Mouse (Mus musculus) mature B cell (primary cell): Measurements from ENCODE around the gene Pbx4.

Source experiments
- in situ Hi-C: fragments of 300-500 bp; cut with MboI; formaldehyde crosslinking; loops from 2 replicates; pipeline ENCODE4 v1.14.3; 2019

Pbx4 gene

DNA sequence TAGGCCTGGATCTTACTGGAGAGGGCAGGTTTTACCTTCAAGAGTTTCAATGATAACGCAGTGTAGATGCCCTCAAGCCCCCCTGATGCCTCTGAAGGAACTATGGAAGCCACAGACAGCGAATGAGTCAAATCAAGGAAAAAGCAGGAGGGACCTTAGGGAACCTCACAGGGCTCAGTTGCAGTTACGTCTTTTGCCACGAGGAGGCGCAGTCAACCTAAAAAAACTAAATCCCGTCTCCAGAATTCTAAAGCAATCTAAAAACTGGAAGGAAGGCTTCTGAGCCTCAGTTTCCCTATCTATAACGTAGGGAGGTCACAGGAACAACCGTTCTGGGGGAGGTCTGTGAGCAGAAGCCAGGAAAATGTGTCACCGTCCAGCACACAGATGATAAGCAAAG lies 41.9 kb downstream of the Pbx4 start:
- in situ Hi-C loops: no loop called here

DNA sequence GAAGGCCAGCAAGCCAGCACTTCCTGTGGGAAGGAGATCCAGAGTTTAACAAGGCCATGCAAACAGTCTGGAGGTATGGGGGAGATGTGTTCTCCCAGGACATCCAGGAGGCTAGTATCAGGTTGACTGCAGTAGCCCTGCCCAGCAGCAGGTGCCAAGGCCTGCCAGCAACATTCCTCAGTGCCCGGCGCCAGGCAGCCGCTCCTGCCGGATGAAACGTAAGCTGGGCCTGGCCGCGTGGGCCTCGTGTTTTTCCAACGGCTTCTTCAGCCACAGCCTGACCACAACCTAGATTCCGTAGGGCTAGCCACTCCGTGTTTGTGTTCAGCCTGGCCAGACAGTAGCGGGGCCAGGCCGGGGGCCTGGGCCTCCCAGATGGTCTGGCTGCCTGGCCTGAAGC lies 42.4 kb downstream of the Pbx4 start:
- in situ Hi-C loops: no loop called here

DNA sequence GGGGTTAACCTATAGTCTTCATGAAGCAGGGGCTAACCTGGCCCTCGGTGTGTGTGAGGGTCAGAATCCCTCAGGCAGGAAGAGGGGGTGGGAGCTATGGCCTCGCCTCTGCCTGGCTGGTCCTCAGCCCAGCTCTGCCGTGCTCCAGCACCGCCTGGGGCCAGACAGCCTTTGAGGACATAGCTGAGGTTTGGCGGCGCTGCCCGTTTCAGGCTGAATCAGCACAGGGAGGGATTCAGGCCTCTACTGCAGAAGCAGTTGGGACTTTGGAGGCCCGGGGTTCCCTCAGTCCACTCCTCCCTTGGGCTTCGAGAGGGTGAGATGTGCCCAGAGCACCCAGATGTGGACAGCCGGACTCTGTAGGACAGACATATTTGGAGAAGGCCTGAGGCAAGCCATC lies 43.8 kb downstream of the Pbx4 start:
- in situ Hi-C loops: no loop called here

DNA sequence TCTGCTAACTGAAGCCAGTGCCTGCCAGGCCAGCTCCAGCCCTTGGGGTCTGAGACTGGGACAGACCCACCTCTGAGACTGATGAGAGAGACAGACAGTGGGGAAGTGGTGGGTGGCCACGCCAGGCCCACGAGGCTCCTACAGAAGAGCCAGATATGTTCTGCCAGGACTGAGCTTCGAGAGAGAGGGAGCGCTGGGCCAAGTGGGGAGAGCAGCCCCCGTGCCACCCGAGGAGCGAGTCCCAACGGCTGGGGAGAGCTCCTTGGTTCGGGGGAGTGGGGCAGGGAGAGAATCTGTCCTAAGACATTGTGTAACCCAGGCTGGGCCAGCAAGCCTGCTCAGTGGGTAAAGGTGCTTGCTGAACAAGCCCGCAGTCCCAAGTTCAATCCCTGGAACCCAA lies 44.7 kb downstream of the Pbx4 start:
- in situ Hi-C loops: no loop called here

DNA sequence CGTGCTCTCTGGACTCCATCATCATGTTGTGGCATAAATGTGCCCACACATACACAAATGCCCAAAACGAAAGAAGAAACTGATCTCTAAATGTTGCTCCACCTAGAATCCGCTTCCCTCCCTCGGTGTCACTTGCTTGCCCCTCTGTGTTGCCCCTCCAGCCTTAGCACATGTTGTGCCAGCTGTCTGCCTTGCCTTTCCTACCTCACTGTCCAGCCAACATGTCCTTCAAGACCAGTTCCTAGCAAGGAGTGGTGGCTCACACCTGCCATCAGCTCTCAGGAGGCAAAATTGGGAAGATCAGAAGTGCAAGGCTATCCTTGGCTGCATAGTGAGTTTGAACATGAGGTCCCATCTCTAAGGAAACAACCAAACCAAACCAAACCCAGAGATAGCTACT lies 45.1 kb downstream of the Pbx4 start:
- in situ Hi-C loops: no loop called here

DNA sequence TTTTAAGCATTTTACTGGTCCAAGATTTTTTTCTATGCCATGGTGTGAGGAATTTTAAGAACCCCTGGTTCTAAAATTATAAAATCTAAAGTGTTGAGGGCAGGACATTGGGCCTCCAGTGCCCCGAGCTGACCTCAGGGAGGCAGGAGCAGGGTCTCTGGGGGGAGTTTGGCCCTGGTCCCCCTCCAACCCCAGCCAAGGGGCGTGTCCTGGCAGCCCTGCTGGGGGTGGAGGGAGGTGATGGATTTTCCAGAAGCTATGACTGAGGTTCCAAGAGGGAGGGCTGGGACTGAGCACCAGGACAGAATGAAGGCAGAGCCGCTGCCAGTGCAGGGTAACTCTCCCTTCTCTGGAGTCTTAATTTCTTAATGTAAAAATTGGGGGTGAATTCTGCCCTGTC lies 45.7 kb downstream of the Pbx4 start:
- in situ Hi-C loops: no loop called here

DNA sequence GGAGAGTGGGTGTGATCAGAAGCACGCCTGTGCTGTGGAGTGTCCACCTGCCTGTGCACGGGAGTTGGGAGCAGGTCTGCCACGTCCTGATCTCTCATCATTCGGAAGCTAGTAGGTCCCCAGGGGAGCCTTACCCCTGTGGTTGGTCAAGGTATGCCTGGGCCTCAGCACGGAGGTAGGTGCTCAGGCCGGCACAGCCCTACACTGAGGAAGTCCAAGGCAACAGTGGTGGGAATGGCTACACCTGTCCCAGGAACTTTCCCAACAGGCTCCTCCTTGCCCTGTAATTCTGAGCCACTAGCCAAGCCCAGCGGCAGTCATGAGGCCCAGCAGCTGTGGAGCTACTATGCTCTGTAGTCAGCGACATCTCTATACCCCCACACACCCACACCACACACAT lies 47.4 kb downstream of the Pbx4 start:
- in situ Hi-C loops: no loop called here

DNA sequence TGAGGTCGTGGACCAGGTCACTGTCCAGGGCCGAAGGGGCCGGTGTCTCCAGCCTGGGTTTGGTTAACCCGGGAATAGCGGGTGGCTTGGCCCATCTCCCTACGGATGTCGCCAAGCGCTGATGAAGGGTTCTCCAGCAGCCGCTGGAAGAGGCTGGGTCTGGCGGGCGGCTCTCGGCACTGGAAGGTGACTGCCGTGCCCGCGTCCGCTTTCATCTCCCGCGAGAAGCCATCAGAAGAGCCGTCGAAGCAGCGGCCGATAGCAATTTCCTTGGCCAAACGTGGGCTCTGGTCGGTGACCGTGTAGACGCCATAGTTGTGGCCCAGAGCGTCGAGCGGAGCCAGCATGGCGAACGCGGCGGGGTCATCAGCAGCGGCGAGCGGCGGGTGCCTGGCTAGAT lies 48.5 kb downstream of the Pbx4 start:
- in situ Hi-C loops: no loop called here

DNA sequence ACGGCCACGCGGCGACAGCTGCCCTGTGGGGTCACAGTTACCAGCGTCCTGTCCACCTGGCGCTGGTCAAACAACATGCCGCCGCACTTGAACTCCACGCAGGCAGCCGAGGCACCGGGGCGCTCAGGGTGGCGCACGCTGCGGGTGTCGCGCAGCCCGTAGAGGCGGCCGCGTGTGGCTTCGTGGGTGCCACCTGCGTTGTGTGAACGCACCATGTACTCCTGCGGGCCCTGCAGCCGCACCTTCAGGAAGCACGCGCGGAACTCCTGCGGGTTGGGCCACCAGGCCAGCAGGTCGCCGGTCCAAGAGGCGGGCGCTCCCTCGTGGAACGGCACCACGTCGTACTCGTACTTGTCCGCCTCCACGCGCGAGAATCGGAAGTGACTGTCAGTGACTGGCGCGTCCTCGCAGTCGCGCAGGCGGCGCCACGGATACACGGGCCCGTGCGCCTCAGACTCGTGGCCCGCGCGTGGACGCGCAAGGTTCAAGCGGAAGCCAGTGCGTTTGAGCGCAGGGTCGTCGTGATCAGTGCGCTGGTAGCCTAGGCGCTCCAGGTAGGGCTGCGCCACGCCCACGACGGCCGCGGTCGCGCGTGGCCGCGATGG lies 49.1 kb downstream of the Pbx4 start:
- in situ Hi-C loops: no loop called here

DNA sequence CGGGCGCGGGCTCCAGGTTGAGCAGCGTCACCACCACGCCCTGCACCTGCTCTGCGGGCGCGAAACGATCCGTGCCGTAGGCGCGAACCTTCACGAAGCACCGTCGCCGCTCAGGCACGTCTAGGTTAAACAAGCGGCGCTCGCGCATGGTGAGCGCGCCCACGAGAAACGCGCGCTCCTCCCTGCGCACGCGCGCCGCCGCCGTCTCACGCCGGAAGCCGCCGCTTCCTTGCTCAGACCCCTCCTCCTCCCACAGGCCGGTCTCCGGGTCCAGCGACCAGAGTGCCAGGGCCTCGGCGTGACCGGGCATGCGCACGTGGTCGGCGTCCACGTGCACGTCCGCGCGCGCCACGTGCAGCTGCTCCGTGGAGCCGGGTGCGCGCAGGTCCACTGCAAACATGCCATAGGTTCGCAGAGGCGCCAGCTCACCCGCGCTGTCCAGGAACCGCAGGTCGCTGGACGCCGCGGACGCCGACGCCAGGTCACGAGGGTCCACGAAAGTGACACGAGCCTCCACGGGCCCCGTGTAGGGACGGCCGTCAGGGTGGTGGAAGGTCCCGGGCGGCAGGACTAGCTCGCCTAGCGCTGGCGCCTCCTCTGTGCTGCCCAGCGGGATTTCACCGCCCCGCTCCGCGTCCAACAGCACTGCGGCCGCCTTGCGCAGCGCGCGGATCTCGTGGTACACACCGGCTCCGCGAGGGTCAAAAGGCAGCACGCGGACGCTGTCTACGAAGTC lies 49.9 kb downstream of the Pbx4 start:
- in situ Hi-C loops: no loop called here

DNA sequence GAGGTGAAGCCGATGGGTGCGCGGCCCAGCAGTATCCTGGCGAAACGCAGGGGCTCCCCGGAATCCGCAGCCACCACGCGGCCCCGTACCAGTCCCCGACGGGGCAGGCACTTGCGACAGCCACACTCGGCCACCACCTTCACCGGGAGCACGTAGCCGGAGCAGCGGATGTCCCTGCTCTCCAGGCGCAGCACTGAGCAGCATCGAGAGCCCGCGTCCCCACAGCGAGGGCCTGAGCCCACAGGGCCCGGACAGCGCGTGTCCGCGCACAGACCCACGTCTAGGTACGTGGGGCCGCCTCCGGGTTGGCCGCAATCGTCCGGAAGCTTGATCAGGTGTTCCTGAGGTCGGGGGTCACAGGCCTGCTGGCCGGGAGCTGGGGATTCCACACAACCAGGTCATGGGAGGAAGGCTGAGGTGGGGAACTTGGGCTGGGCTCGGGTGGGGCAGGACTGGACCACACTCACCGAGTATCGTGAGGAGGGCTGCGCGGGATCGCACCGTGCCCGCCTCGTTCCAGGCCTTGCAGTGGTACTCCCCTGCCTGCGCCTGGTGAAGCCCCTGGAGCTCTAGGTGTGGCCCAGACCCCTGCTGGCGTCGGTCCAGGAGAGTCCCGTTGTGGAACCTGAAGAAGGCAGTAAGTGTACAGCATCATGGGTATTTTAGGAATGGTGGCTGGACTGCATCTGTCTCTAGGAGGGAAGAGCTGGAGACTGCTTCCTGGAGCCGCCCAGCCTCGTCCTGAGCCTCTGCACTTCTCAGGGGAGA lies 50.7 kb downstream of the Pbx4 start:
- in situ Hi-C loops: no loop called here

DNA sequence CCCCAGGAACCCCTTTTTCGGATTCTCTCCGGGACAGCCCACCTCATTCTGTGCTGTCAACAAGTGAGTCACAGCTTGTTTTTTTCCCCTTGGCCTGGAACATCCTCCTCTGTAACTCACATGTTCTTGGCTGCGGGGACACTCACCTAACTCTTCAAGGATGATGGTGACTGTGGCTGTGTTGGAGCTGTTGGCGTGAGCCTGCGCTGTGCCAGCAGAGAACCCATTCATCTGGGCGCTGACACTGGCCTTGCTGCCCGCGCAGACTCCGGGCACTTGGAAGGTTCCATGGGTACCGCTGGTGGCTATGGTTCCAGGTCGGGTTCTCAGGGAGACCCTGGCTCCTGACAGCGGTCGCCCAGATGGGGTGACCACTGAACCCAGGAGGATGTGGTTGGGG lies 51.9 kb downstream of the Pbx4 start:
- in situ Hi-C loops: no loop called here

DNA sequence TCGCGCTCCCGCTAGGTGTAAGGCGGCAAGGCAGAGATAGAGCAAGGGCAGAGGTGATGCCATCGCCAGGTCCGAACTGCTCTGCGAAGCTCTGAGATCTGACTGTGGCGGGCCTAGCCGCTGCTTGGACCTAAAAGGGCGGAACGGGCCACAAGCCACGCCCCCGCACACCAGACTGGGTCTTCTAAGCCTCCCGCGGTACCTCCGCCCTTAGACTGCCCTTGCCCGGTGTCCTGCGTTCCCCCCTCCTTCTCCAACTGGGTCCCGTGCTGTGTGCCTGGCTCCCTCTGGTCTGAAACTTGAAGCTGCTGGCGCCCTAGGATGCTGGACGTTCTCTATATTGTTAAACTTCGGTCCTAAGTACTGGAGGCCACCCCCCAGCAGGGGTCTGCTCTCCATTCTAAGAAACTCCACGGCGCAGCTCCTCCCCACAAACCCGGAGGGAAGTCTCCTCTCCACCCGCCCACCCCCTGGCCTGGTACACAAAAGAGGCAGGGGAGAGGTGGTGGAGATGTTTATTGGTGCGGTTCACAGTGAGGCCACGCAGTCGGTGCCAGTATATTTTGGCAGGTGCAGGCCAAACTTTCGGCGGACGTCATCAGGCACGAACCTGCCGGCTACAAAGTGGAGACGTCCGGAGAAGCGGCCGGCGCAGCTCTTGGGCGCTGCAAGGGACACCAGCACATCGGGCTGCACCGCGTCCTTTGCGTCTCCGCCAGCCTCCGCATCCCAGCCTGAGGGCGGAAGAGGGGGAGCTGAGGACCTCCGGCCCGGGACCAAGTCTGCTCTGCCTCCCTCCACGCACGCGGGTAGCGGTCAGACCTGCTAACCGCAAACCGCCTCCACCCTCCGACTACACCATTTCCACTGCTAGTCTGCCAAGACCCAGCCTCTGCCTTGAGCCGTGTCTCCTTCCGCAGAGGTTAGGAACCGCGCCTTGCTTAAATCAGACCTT lies 55.3 kb downstream of the Pbx4 start, which contains the start of gene Cilp2:
Gene Cilp2 (minus strand): TSS at position 399 of the 955 bp plus-strand sequence.
- in situ Hi-C loops: no loop called here

DNA sequence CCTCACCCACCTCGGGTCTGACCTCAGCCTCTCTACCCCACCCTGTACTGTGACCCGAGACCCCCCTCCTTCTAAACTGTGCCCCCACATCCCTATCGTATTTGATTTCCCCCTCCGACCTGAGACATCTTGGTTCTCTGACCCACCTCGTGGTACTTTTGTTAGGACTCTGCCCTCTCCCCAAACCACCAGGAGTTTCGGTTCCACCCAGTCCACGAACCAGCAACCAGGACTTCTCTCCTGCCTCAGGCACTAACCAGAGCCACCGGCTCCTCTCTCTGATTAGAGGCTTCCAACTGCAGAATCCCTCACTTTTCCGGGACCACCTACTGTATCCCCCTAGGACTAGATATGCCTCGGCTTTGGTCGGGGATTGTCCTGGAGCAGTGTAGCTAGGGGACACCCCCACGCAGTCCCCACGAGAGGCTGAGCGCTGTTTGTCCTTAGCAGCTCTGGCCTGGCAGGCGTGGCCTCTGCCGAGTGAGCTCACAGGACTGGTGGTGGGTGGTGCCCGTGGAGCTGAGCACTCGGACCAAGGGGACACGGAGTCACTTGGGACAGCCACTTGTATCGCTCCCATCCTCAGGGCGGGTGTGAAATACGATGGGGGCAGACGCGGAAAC lies 56.1 kb downstream of the Pbx4 start:
- in situ Hi-C loops: no loop called here

DNA sequence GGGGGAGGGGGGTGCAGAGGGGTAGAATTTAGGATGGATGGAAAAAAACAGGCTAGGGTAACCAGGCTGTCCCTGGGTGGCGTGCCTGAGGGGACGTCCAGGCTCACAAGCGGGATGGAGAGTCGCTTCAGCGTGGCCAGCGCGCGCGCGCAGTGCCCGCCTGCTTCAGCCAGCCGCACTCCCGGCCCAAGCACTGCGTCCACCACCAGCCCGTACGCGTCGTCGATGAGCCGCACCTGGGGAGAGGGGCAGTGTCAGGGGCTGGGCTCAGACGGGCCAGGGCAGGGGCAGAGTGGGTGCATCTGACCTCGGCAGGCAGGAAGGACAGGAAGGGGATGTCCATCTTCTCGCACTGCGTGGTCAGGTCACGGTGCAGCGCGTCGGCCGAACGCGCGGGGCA lies 56.6 kb downstream of the Pbx4 start:
- in situ Hi-C loops: no loop called here

DNA sequence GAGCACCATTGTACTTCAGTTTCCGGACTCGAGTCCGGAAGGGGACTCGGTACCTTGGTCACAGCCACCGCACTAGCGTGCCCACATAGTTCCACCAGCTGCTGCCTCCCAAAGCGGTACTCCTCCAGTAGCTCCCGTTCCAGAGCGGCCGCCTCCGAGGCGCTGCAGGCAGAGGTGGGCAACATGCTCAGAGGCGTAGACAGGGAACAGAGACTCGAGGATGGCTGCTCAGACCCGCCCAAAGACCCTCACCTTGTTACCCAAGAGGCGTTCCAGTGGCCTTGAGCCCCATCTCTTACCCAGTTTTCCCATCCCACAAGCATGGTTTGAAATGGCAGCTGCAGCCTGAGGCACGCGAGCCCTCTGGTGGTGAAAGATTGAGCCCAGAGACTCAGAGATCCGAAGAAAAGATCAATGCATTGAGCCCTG lies 58.5 kb downstream of the Pbx4 start:
- in situ Hi-C loops: no loop called here

DNA sequence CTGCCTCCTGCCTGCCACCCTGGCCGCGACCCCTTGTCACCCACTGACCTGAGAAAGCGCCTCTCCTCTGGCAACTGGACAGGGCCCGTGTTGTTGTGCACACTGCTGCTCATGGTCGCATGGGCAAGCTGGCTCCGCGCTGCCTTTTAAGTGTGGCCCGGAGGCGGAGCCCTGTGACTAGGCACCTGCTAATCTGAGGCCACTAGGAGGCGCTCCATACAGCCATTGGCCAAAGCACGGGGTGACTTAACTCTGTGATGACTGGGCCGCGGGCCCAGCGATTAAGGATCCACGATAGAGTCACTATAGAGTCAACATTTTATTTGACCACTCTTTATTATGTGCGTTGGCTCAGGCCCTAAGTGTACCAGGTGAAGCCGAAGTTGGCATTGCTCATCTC lies 61.6 kb downstream of the Pbx4 start:
- in situ Hi-C loops: no loop called here

DNA sequence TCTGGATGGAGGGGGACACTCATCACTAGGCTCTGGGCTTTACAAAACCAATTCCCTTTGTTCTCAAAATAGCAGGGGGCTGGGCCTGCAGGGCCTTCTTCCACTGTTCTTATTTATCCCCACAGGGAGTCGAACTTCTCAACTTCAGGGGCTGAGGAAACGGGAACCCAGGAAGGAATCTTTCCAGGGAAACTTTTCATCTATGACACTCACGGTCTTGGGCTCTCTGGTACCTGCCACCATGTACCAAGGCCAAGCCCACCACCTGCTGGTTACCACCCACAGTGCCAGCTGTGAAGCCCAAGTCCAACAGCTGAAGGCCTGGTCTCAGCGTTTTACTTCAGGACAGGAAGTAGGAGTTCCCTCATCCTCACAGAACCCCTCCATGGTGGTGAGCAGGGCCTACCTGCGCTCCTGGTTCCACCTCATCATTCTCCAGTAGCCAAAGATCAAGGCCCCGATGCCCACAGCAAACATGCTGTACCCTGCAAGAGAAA lies 62.6 kb downstream of the Pbx4 start:
- in situ Hi-C loops: no loop called here

DNA sequence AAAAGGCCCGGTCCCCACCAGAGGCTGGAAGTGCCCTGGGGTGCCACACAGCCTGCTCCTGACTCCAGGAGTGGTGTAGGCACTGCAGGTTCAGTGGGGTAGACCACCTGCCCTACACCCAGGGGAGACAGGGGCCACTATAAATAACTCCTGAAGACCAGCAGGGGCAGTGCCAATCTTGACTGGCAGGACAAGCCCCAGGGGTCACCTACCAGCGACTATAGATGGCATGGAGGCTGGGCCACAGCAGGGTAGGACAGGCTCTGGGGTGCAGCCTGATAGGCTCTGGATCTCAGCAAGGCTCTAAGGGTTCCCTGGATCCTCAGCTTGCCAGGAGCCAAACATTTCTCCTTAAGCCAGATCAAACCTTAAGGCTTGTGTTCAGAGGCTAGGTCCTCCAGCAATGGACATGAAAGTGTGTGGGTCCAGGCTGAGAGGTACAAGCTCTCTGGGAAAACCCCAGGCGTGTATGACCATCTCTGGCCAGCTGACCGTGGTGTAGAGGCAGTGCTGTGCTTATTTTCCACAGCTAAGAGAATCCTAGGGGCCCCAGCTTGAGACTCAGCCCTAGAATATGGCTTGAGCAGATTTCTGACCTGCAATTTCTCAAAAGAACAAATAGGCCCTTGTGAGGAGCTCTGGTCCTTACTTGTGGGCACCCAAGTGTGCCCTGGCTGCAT lies 63.6 kb downstream of the Pbx4 start:
- in situ Hi-C loops: no loop called here

DNA sequence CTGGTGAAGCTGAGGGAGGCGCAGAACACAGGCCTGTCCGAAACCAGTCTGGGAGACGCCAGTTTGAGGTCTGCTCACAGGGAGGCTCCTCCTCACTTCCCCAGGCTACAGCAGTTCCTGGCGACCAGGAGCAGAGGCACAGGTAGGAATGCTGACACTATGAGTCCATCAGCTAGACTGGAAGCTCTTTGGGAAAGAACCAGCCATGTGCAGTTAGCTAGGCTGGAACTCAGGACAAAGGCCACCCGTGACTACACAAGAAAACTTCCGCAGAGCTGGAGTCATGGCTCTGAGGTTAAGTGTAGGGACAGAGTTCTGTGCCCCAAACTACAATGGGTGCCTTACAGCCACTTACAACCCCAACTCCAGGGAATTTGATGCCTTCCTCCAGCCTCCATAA lies 65.6 kb downstream of the Pbx4 start:
- in situ Hi-C loops: no loop called here

DNA sequence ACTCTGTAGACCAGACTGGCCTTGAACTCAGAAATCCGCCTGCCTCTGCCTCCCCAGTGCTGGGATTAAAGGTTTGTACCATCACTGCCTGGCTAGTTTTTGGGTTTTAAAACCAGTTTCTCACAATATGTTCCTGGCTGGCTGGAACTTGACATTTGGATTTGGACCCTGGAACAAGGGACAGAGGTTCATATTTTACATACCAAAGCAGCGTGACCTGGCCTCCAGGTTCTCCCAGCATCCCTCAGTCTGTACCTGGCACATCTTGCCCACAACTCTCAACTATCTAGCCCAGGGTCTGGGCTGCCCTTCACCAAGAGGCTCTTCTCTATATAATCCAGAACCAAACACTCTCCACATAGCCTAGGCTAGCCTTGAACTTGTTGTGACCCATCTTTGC lies 67.6 kb downstream of the Pbx4 start:
- in situ Hi-C loops: no loop called here
